In genomic region chr6:103602070-103602469, GRCm38 (mm10) we compare ENCODE assay signal across 14 mouse cellular contexts.
"Had no signal": no experiment of that assay in that cellular context is flagged by ENCODE, and none has a peak within 500 bp of the region (broad histone marks: within the 10 kb centered on the region; RNA-seq: fewer than 3 reads in every experiment).

No protein-coding gene starts in this region.

- H3K27me3 ChIP-seq: liver, embryonic 15.5 days had no signal

- DNase-seq: kidney, adult 2 months; kidney, postnatal 10 days; kidney, postnatal 4 days; lung, adult 2 months; lung, postnatal 36 days; thymus, postnatal 14 days had no signal

- H3K36me3 ChIP-seq: limb, embryonic 10.5 days; liver, embryonic 15.5 days; midbrain, embryonic 10.5 days had no signal

- H3K4me3 ChIP-seq: left cerebral cortex, adult 2 months; limb, embryonic 10.5 days; liver, embryonic 15.5 days; midbrain, embryonic 10.5 days; myocyte had no signal

- ATAC-seq: lung, postnatal 0 days had no signal

- H3K9ac ChIP-seq: liver, embryonic 15.5 days had no signal

- H3K27ac ChIP-seq: left cerebral cortex, adult 2 months; limb, embryonic 10.5 days; liver, embryonic 15.5 days; midbrain, embryonic 10.5 days; stomach, postnatal 0 days had no signal

- H3K4me2 ChIP-seq: liver, embryonic 11.5 days; liver, embryonic 15.5 days had no signal

- H3K9me3 ChIP-seq: limb, embryonic 10.5 days; liver, embryonic 15.5 days; midbrain, embryonic 10.5 days had no signal

- H3K4me1 ChIP-seq: limb, embryonic 10.5 days; liver, embryonic 15.5 days; midbrain, embryonic 10.5 days had no signal
